Mouse (Mus musculus): ENCODE measurements around the gene Golga4. TPM values are rescaled to one million over a fixed set of nuclear protein-coding genes. Genes with fewer than 3 reads are reported as not detected.

Golga4 gene
- polyA plus RNA-seq, 1 experiment from 2014 or later: 47.1 TPM

DNA sequence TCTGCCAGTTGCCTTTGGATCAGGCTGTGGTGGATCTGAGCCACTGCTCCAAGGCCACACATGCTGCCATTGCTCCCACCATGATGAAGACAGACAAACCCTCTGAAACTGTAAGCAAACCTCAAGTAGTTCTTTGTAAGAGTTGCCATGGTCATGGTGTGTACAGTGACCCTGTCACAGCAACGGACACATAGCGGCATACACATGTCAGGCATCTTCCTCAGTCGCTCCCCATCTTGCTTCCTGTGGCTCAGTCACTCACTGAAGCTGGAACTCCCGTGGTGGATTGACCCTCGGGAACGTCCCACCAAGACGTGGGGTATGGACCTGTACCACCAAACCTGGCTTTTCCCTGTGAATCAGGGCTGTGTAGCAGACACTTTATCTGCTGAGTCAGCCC, 57.8 kb downstream of the Golga4 start:
- WGBS: 92% methylated on average over 7 of the region's 7 CpGs
- peaks cover 94% of the 10 kb centered on the region for H3K36me3 ChIP-seq (replicated peaks; ENCODE audit: control insufficient read depth, insufficient read depth)
- no peaks in the 10 kb centered on the region for H3K27me3 ChIP-seq (ENCODE audit: control insufficient read depth, insufficient read depth, low read length)
- no peak for DNase-seq (ENCODE audit: low spot score)
- H3K4me1 ChIP-seq (replicated peaks; ENCODE audit: control insufficient read depth, insufficient read depth, low read length): no peaks in the 10 kb centered on the region
- ATAC-seq (ENCODE audit: low FRiP score): no peak
- H3K9me3 ChIP-seq (ENCODE audit: control insufficient read depth, low read length): no peaks in the 10 kb centered on the region
- no peak overlapping the region for H3K27ac ChIP-seq
- H3K9ac ChIP-seq: no peak overlapping the region
- no peak overlapping the region for H3K4me2 ChIP-seq (replicated peaks)
- no peak overlapping the region for H3K4me3 ChIP-seq (replicated peaks; ENCODE audit: low read length)

DNA sequence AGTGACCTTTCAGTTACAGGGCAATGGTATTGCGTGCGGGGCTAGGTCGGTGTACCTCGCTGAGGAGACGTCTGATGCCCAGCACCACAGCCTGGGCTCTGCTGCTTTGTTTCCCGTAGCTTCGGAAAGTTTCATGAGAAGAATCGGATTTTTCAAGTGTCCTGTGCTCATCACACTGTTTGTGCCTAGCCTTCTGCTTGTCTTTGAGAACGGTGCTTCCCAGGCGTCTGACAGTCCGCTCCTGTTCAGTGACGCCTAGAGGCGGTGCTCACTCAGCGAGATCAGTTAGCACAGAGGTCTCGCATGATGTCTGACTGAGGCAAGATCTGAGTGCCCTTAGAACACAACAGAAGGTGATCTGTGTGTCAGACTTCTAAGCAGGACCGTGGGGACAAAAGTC, 58.6 kb downstream of the Golga4 start:
- Histone ChIP-seq H3K4me3 (replicated peaks; ENCODE audit: low read length) (no peak overlapping the region), H3K27me3 (ENCODE audit: control insufficient read depth, insufficient read depth, low read length) (no peaks in the 10 kb centered on the region), H3K9ac (no peak overlapping the region), H3K36me3 (replicated peaks; ENCODE audit: control insufficient read depth, insufficient read depth) (peaks cover 94% of the 10 kb centered on the region), H3K4me2 (replicated peaks) (no peak overlapping the region), H3K9me3 (ENCODE audit: control insufficient read depth, low read length) (no peaks in the 10 kb centered on the region), H3K27ac (no peak overlapping the region), H3K4me1 (replicated peaks; ENCODE audit: control insufficient read depth, insufficient read depth, low read length) (no peaks in the 10 kb centered on the region)
- DNase-seq (ENCODE audit: low spot score): no peak
- no peak for ATAC-seq (ENCODE audit: low FRiP score)
- WGBS: 95% methylated on average over 16 of the region's 16 CpGs

DNA sequence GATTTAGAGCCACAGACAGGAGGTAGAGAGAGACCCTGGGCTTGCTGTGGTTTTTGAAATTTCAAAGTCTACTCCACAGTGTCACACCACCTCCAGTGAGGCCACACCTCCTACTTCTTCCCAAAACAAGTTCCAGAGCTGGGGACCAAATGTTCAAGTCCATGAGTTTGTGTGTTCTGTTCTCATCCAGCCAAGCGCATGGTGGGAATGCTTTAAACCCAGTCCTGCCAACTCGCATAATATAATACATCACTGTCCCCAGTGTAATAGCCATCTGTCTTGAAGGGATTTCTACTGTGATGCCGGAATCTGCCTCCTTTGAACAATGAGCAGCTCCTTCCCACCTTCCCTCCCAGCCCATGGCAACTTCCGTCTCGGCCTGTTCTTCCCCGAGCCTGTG, 63.3 kb downstream of the Golga4 start:
- Histone ChIP-seq H3K36me3 (replicated peaks; ENCODE audit: control insufficient read depth, insufficient read depth) (peaks cover 81% of the 10 kb centered on the region), H3K27me3 (ENCODE audit: control insufficient read depth, insufficient read depth, low read length) (no peaks in the 10 kb centered on the region), H3K4me2 (replicated peaks) (no peak overlapping the region), H3K9me3 (ENCODE audit: control insufficient read depth, low read length) (no peaks in the 10 kb centered on the region), H3K9ac (no peak overlapping the region), H3K4me3 (replicated peaks; ENCODE audit: low read length) (no peak overlapping the region), H3K27ac (no peak overlapping the region), H3K4me1 (replicated peaks; ENCODE audit: control insufficient read depth, insufficient read depth, low read length) (no peaks in the 10 kb centered on the region)
- DNase-seq (ENCODE audit: low spot score) (no peak), ATAC-seq (ENCODE audit: low FRiP score) (no peak)
- 74% methylated on average over 6 of the region's 6 CpGs for WGBS

DNA sequence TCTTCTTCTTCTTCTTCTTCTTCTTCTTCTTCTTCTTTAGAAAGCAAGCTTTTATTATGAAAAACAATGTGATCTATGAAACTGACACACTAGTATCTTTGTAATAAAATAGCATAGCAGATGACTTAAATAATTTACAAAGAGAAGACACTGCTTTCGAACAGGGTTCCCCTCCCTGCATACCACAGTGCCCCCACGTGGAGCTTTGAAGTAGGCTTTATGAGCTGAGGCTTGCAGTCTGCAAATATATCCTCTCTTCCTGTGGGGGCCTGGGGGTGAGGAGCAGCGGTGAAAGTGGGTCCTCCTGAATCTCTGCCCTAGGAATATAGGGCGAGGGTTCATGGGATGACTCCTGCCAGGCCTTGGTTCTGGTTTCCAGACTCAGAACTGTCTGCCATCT, 64.8 kb downstream of the Golga4 start:
- DNase-seq (ENCODE audit: low spot score): no peak
- Histone ChIP-seq H3K9ac (no peak overlapping the region), H3K9me3 (ENCODE audit: control insufficient read depth, low read length) (no peaks in the 10 kb centered on the region), H3K27ac (no peak overlapping the region), H3K36me3 (replicated peaks; ENCODE audit: control insufficient read depth, insufficient read depth) (peaks cover 77% of the 10 kb centered on the region), H3K4me2 (replicated peaks) (no peak overlapping the region), H3K4me1 (replicated peaks; ENCODE audit: control insufficient read depth, insufficient read depth, low read length) (no peaks in the 10 kb centered on the region), H3K27me3 (ENCODE audit: control insufficient read depth, insufficient read depth, low read length) (no peaks in the 10 kb centered on the region), H3K4me3 (replicated peaks; ENCODE audit: low read length) (no peak overlapping the region)
- no peak for ATAC-seq (ENCODE audit: low FRiP score)
- WGBS: 77% methylated on average over 4 of the region's 4 CpGs

DNA sequence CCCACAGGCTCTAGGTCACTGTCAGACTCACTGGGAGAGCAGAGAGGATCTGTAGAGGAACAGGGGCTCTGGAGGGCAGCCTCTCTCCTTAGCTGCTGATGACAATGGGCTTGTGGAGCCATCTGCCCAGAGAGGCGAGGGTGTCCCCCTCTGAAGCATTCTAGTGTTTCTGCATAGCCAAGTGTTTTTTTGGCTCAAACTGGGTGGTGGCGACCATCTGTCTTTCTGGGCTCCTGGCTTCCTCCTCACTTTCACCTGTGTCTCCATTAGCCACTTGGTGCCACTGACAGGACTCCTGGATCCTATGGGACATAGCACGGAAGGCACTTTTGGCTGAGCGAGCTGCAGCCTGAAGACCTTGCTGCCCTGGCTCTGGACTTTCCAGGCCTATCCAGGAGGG, 65.6 kb downstream of the Golga4 start:
- H3K4me2 ChIP-seq (replicated peaks): no peak overlapping the region
- H3K9ac ChIP-seq: no peak overlapping the region
- 86% methylated on average over 4 of the region's 4 CpGs for WGBS
- DNase-seq (ENCODE audit: low spot score): no peak
- H3K27me3 ChIP-seq (ENCODE audit: control insufficient read depth, insufficient read depth, low read length): no peaks in the 10 kb centered on the region
- no peak overlapping the region for H3K27ac ChIP-seq
- H3K36me3 ChIP-seq (replicated peaks; ENCODE audit: control insufficient read depth, insufficient read depth): peaks cover 75% of the 10 kb centered on the region
- no peak for ATAC-seq (ENCODE audit: low FRiP score)
- H3K4me3 ChIP-seq (replicated peaks; ENCODE audit: low read length): no peak overlapping the region
- no peaks in the 10 kb centered on the region for H3K4me1 ChIP-seq (replicated peaks; ENCODE audit: control insufficient read depth, insufficient read depth, low read length)
- H3K9me3 ChIP-seq (ENCODE audit: control insufficient read depth, low read length): no peaks in the 10 kb centered on the region

DNA sequence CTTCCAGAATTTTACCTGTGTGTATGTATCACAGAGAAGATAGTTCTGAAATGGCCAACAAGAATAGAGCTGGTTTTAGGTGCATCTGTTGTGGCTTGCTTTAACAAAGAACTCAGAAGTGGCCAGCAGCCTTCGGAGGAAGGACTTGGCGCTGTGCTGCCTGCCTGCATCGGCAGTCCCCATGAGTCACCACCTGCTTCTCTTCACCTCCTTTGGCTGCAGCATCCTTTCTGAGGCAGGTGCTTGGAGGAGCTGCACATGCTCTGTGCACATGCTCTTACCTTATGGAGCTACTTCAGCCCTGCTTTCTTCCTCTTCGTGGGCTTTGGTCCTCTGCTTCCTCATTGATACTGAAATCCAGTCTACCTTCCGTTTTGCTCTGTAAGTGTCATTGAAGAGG, 68.8 kb downstream of the Golga4 start:
- Histone ChIP-seq H3K9ac (no peak overlapping the region), H3K4me2 (replicated peaks) (no peak overlapping the region), H3K4me3 (replicated peaks; ENCODE audit: low read length) (no peak overlapping the region), H3K27ac (no peak overlapping the region), H3K9me3 (ENCODE audit: control insufficient read depth, low read length) (no peaks in the 10 kb centered on the region), H3K27me3 (ENCODE audit: control insufficient read depth, insufficient read depth, low read length) (no peaks in the 10 kb centered on the region), H3K4me1 (replicated peaks; ENCODE audit: control insufficient read depth, insufficient read depth, low read length) (no peaks in the 10 kb centered on the region), H3K36me3 (replicated peaks; ENCODE audit: control insufficient read depth, insufficient read depth) (peaks cover 72% of the 10 kb centered on the region)
- 88% methylated on average over 5 of the region's 5 CpGs for WGBS
- DNase-seq (ENCODE audit: low spot score): no peak
- ATAC-seq (ENCODE audit: low FRiP score): no peak

DNA sequence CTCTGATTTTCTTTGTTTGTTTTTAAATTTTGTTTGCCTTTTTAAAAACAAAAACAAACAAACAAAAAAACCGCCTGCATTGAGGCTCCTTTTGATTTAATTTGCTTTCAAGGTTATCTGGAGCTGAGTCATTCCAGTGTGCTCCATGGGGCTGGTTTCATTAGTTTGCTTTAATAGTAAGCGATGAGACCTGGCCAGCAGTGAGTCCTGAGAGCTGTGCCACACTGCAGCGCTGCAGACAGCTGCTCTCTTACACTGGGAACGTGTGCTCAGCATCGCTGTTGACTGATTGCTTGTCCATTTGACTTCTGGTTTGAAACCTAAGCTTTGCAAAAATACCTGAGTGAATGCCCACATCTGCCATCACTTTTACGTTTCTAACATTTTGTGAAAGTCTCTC, 74.3 kb downstream of the Golga4 start:
- 79% methylated on average over 6 of the region's 6 CpGs for WGBS
- no peak overlapping the region for H3K9ac ChIP-seq
- H3K36me3 ChIP-seq (replicated peaks; ENCODE audit: control insufficient read depth, insufficient read depth): peaks cover 65% of the 10 kb centered on the region
- ATAC-seq (ENCODE audit: low FRiP score): no peak
- no peak overlapping the region for H3K27ac ChIP-seq
- no peak for DNase-seq (ENCODE audit: low spot score)
- no peaks in the 10 kb centered on the region for H3K27me3 ChIP-seq (ENCODE audit: control insufficient read depth, insufficient read depth, low read length)
- H3K4me3 ChIP-seq (replicated peaks; ENCODE audit: low read length): no peak overlapping the region
- H3K9me3 ChIP-seq (ENCODE audit: control insufficient read depth, low read length): no peaks in the 10 kb centered on the region
- no peak overlapping the region for H3K4me2 ChIP-seq (replicated peaks)
- H3K4me1 ChIP-seq (replicated peaks; ENCODE audit: control insufficient read depth, insufficient read depth, low read length): no peaks in the 10 kb centered on the region

DNA sequence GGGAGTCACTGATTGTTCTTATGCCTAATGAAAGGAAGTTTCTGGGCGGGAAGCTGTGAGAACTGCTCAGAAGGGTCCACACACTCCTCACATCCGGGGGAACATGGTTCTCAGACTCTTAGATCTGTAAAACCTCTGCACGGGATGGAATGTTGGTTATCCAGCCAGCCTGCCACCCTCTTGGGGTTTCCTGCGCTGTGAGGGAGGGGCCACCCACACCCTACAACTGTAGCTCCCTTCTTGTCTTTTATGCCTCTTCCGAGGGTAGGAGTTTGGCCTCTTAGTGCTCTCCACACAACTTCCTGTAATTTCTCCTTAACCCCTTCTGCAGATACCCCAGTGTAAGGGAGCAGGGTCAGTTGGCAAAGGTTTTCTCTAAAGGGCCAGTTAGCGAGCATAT, 76.7 kb downstream of the Golga4 start:
- H3K9ac ChIP-seq: no peak overlapping the region
- ATAC-seq (ENCODE audit: low FRiP score) (no peak), DNase-seq (ENCODE audit: low spot score) (no peak)
- H3K4me3 ChIP-seq (replicated peaks; ENCODE audit: low read length): no peak overlapping the region
- no peaks in the 10 kb centered on the region for H3K4me1 ChIP-seq (replicated peaks; ENCODE audit: control insufficient read depth, insufficient read depth, low read length)
- H3K4me2 ChIP-seq (replicated peaks): no peak overlapping the region
- H3K36me3 ChIP-seq (replicated peaks; ENCODE audit: control insufficient read depth, insufficient read depth): peaks cover 50% of the 10 kb centered on the region
- no peaks in the 10 kb centered on the region for H3K9me3 ChIP-seq (ENCODE audit: control insufficient read depth, low read length)
- no peak overlapping the region for H3K27ac ChIP-seq
- H3K27me3 ChIP-seq (ENCODE audit: control insufficient read depth, insufficient read depth, low read length): no peaks in the 10 kb centered on the region
- 88% methylated on average over 6 of the region's 6 CpGs for WGBS

DNA sequence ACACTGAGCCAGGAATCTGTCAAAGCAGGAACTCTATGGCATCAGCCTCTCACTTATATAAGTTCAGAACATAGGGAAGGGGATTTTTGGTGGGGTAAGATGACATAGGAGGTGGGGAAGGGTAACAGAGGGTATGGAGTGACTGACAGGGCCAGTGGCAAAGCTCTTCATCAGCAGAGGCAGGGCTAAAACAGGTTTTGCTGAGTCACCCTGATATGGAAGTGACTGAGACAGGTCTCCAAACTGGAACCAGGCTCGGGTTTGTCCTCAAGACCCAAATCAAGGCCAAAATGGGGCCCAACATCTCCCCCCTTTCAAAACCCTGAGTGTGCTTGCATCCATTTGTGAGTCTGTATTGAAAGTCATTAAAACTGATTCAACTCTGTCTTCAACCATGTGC, 78.8 kb downstream of the Golga4 start:
- no peaks in the 10 kb centered on the region for H3K27me3 ChIP-seq (ENCODE audit: control insufficient read depth, insufficient read depth, low read length)
- H3K9ac ChIP-seq: no peak overlapping the region
- ATAC-seq (ENCODE audit: low FRiP score) (no peak), DNase-seq (ENCODE audit: low spot score) (no peak)
- H3K4me1 ChIP-seq (replicated peaks; ENCODE audit: control insufficient read depth, insufficient read depth, low read length): no peaks in the 10 kb centered on the region
- no peaks in the 10 kb centered on the region for H3K9me3 ChIP-seq (ENCODE audit: control insufficient read depth, low read length)
- 96% methylated on average over 1 of the region's 1 CpGs for WGBS
- no peak overlapping the region for H3K4me2 ChIP-seq (replicated peaks)
- H3K4me3 ChIP-seq (replicated peaks; ENCODE audit: low read length): no peak overlapping the region
- H3K27ac ChIP-seq: no peak overlapping the region
- peaks cover 32% of the 10 kb centered on the region for H3K36me3 ChIP-seq (replicated peaks; ENCODE audit: control insufficient read depth, insufficient read depth)

DNA sequence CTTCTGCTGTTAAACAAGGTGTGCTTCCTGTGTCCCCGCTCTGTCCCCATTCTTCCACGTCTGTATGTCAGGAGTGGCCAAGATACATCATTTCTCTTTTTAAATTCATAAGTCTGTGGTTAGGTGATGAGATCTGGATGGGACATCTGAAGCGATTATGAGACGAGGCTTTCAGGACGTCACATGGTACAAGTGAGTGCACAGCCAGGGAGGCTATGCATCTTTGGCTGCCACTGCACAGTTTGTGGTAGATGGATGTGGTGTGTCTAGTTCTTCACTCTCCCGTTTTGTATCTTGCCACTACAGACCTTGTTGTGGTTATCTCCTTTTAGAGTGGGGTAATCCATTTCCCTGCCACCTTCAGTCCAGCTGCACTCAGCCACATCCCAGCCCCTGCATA, 79.9 kb downstream of the Golga4 start:
- no peak overlapping the region for H3K4me2 ChIP-seq (replicated peaks)
- peaks cover 26% of the 10 kb centered on the region for H3K36me3 ChIP-seq (replicated peaks; ENCODE audit: control insufficient read depth, insufficient read depth)
- DNase-seq (ENCODE audit: low spot score) (no peak), ATAC-seq (ENCODE audit: low FRiP score) (no peak)
- H3K27ac ChIP-seq: no peak overlapping the region
- 0 out of 2 replicates have a peak, but pooled peaks cover 8% of the 10 kb centered on the region for H3K4me1 ChIP-seq (replicated peaks; ENCODE audit: control insufficient read depth, insufficient read depth, low read length)
- H3K9ac ChIP-seq: no peak overlapping the region
- WGBS: 84% methylated on average over 6 of the region's 6 CpGs
- no peaks in the 10 kb centered on the region for H3K27me3 ChIP-seq (ENCODE audit: control insufficient read depth, insufficient read depth, low read length)
- H3K9me3 ChIP-seq (ENCODE audit: control insufficient read depth, low read length): no peaks in the 10 kb centered on the region
- H3K4me3 ChIP-seq (replicated peaks; ENCODE audit: low read length): no peak overlapping the region

Data from hindbrain, embryonic 14.5 days (tissue).